Comparison of ENCODE assay signal across 8 mouse cellular contexts in the genomic region with DNA sequence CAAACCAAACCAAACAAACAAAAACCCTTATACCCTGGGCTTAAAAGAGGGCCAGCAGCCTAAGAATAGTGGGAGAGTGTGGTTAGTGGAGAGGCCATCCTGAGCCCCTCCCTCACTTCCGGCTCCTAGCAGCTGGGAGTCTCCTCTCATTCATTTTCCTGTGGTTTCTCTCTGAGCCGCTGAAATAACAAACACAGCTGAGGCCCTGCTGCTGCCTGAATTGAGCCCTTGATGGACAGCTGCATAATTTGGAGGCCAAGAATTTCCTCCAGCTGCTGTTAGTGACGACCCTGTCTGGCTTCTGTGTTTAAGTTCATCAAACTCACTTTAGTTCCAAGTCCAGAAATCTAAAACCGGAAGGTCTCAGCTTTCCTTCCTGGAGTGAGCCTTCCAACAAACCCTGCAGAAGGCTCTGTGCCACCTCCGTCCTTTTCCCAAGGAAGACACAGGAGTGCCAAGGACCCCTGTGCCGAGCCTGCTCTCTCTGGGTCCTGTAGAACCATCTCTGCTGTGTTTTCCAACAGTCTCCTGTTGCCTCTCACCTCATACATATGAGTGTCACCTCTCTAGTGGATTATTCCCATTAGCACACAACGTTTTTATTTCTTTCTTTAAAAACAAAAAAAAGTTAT. TPM values are rescaled to one million over a fixed set of nuclear protein-coding genes. Genes with fewer than 3 reads are reported as not detected.
A peak's percentile ranks its signal among the peaks of the same experiment; 100 is the strongest.
DNase-seq lines count a peak whose midpoint lies in the region; ATAC-seq and TF ChIP-seq lines count a peak whose summit lies in the region.

No protein-coding gene starts in this region.

- no peak overlapping the region for H3K9ac ChIP-seq in heart, embryonic 11.5 days (ENCODE audit: low read depth, low read length)
- H3K9ac ChIP-seq in kidney, embryonic 15.5 days: no peak overlapping the region

- no peak for TF ChIP-seq CTCF in C2C12 (IDR thresholded peaks at IDR 0.05; ENCODE audit: control insufficient read depth, insufficient read depth, insufficient read length)

- peak; percentile 43 for DNase-seq in lung, postnatal 36 days
- peak; percentile 16 for DNase-seq in thymus, postnatal 4 days
- DNase-seq in natural killer cell, adult 2 months (ENCODE audit: low spot score in 2 of 2): no peak
- DNase-seq in urinary bladder, adult 2 months (ENCODE audit: low spot score): no peak

- H3K27me3 ChIP-seq in C2C12 (ENCODE audit: control insufficient read depth, insufficient read depth, insufficient read length): no peaks in the 10 kb centered on the region
- H3K27me3 ChIP-seq in heart, embryonic 11.5 days (ENCODE audit: control insufficient read depth, insufficient read depth, low read length): no peaks in the 10 kb centered on the region
- H3K27me3 ChIP-seq in kidney, embryonic 15.5 days: no peaks in the 10 kb centered on the region

- no peak overlapping the region for H3ac ChIP-seq in C2C12 (ENCODE audit: control insufficient read depth, insufficient read length, low read depth)

- ATAC-seq in common myeloid progenitor, adult 5-6 weeks (replicated peaks; ENCODE audit: low read depth, poor library complexity, severe bottlenecking): peak; percentile 85
- no peak; the same call in 1 of the 2 replicates for ATAC-seq in heart, embryonic 11.5 days (replicated peaks; ENCODE audit: insufficient number of reproducible peaks, low FRiP score, low TSS enrichment)
- peak; percentile 92 for ATAC-seq in kidney, embryonic 15.5 days (replicated peaks; ENCODE audit: low FRiP score)

- no peaks in the 10 kb centered on the region for H3K36me3 ChIP-seq in C2C12 (ENCODE audit: control insufficient read depth, insufficient read depth)
- no peaks in the 10 kb centered on the region for H3K36me3 ChIP-seq in heart, embryonic 11.5 days (ENCODE audit: control insufficient read depth, insufficient read depth, low read length)
- no peaks in the 10 kb centered on the region for H3K36me3 ChIP-seq in kidney, embryonic 15.5 days

- no peaks in the 10 kb centered on the region for H3K79me2 ChIP-seq in C2C12 (ENCODE audit: control insufficient read depth, insufficient read depth)

- H3K27ac ChIP-seq in heart, embryonic 11.5 days (ENCODE audit: low read depth, low read length): peak overlapping the region; percentile 13
- H3K27ac ChIP-seq in kidney, embryonic 15.5 days: peak overlapping the region; percentile 79

- H3K4me1 ChIP-seq in heart, embryonic 11.5 days (ENCODE audit: control insufficient read depth, insufficient read depth, low read length): peaks cover 8% of the 10 kb centered on the region; the same call in 1 of the 2 replicates
- H3K4me1 ChIP-seq in kidney, embryonic 15.5 days: peaks cover 19% of the 10 kb centered on the region

- H3K79me3 ChIP-seq in C2C12 (ENCODE audit: low read depth): no peaks in the 10 kb centered on the region

- H3K4me3 ChIP-seq in C2C12 (ENCODE audit: insufficient read depth, poor library complexity, severe bottlenecking): no peak overlapping the region
- H3K4me3 ChIP-seq in heart, embryonic 11.5 days (ENCODE audit: low read depth, low read length): no peak overlapping the region
- H3K4me3 ChIP-seq in kidney, embryonic 15.5 days (replicated peaks): no peak overlapping the region

- WGBS in heart, embryonic 11.5 days (ENCODE audit: insufficient replicate concordance): 15% methylated on average over 7 of the region's 7 CpGs
- 12% methylated on average over 7 of the region's 7 CpGs for WGBS in kidney, embryonic 15.5 days

- H3K9me3 ChIP-seq in heart, embryonic 11.5 days (replicated peaks; ENCODE audit: control insufficient read depth, low read length): no peaks in the 10 kb centered on the region
- H3K9me3 ChIP-seq in kidney, embryonic 15.5 days (replicated peaks): no peaks in the 10 kb centered on the region

- no peak overlapping the region for H3K4me2 ChIP-seq in heart, embryonic 11.5 days
- peak overlapping the region; percentile 28; the same call in 1 of the 2 replicates for H3K4me2 ChIP-seq in kidney, embryonic 15.5 days

TF ChIP-seq in C2C12, 6 proteins besides CTCF, POLR2A, EP300 and RAD21:
- no peak for TF ChIP-seq MAX (IDR thresholded peaks at IDR 0.05)
- TF ChIP-seq CEBPB (IDR thresholded peaks at IDR 0.05; ENCODE audit: low read depth): no peak
- peak; percentile 75 for TF ChIP-seq MYOD1 (IDR thresholded peaks at IDR 0.05; ENCODE audit: control insufficient read depth, insufficient read length, low read depth)
TF ChIP-seq in C2C12: peak in this region for 1.

RNA-seq across cellular contexts. Expression of a gene that starts 48.2 kb away (rescaled TPM):
- polyA plus RNA-seq in C2C12 (2012; fragmentation: generic; extraction: Trizol): 0.05 TPM
- total RNA-seq in common myeloid progenitor, adult 5-6 weeks (2017): 0.49 and 1.5 TPM in 2 replicates
- polyA plus RNA-seq in heart, embryonic 11.5 days (2014; fragmentation: Nextera tagmentation; extraction: Ambion mirVana): 2.4 and 2.6 TPM in 2 replicates
- polyA plus RNA-seq in kidney, embryonic 15.5 days (2015; fragmentation: Nextera tagmentation; extraction: Ambion mirVana): 1.2 and 1.3 TPM in 2 replicates
- 0.06 and 0.10 TPM in 2 replicates for polyA plus RNA-seq in urinary bladder, adult 2 months (2012; rRNA removed)

Comparison
In these comparisons a context has a peak if more than half of its experiments do, and no peak if none do; other contexts are left out.
1. DNase-seq: peak in lung, postnatal 36 days (single experiment) and thymus, postnatal 4 days (single experiment); none in natural killer cell, adult 2 months (0 of 2) and urinary bladder, adult 2 months (single experiment).